Mouse (Mus musculus): ENCODE results near the gene Gm2163. TPM values are rescaled to one million over a fixed set of nuclear protein-coding genes. Genes with fewer than 3 reads are reported as not detected.
"Not testable (repeated sequence)": the region's sequence is repeated elsewhere in the genome, so short reads cannot be mapped to it uniquely, and the experiment has no call there.

Gm2163 gene
- total RNA-seq (2014; rRNA removed) (0.29 and 0.46 TPM in 2 replicates), polyA plus RNA-seq (2015; fragmentation: Nextera tagmentation; extraction: Ambion mirVana) (0.10 and 0.15 TPM in 2 replicates)

GRCm38 (mm10) chr4:42466452-42466851 lies at the start of gene Gm2163:
Gene Gm2163 (plus strand): TSS chr4:42466752.
- H3K27ac ChIP-seq (ENCODE audit: low read depth, low read length); H3K27me3 ChIP-seq (ENCODE audit: insufficient read depth, low read length); H3K4me1 ChIP-seq (ENCODE audit: insufficient read depth); H3K36me3 ChIP-seq (ENCODE audit: insufficient read depth); H3K9me3 ChIP-seq (ENCODE audit: low read length); DNase-seq; ATAC-seq; H3K4me3 ChIP-seq (ENCODE audit: low read depth, low read length); H3K9ac ChIP-seq; H3K4me2 ChIP-seq (ENCODE audit: low read depth): not testable (repeated sequence)
- no CpG with 5 or more reads among the region's 5 CpGs for WGBS

GRCm38 (mm10) chr4:42439078-42439477 lies 27.5 kb upstream of the Gm2163 start, which contains the start of gene Gm21586:
Gene Gm21586 (plus strand): TSS chr4:42439378.
- H3K36me3 ChIP-seq (ENCODE audit: insufficient read depth); H3K4me3 ChIP-seq (ENCODE audit: low read depth, low read length); H3K4me1 ChIP-seq (ENCODE audit: insufficient read depth); H3K9ac ChIP-seq; H3K27ac ChIP-seq (ENCODE audit: low read depth, low read length); H3K9me3 ChIP-seq (ENCODE audit: low read length); DNase-seq; ATAC-seq; H3K4me2 ChIP-seq (ENCODE audit: low read depth); H3K27me3 ChIP-seq (ENCODE audit: insufficient read depth, low read length): not testable (repeated sequence)
- no CpG with 5 or more reads among the region's 18 CpGs for WGBS

GRCm38 (mm10) chr4:42528075-42528474 lies 61.5 kb downstream of the Gm2163 start, which contains the start of gene Fam205a2:
Gene Fam205a2 (minus strand): TSS chr4:42528175.
- not testable (repeated sequence) for ATAC-seq
- WGBS, result no CpG with 5 or more reads among the region's 1 CpGs

DNA sequence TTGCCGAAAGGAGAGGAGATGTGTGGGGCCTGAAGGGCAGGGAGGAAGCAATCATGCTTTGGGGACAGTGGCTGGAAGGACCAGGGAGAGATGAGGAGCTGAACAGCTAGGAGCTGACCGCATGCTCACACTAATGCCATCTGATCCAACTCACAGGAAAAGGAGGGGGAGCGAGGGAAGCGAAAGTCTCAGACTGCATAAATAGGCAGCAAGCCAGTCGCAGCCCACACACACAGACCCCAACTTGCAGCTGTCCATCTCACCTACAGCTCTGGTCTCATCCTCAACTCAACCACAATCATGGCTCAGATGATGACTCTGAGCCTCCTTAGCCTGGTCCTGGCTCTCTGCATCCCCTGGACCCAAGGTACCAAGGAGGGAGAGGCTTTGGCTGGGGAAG lies 145.3 kb downstream of the Gm2163 start, which contains the start of gene Gm10591:
Gene Gm10591, plus strand, starts transcription at position 301 of the 400 bp plus-strand sequence.
- DNase-seq, result not testable (repeated sequence)
- no CpG with 5 or more reads among the region's 5 CpGs for WGBS

More at GRCm38 (mm10) chr4:42528075-42528474, 61.5 kb downstream of the Gm2163 start, which contains the start of gene Fam205a2:
- H3K27ac ChIP-seq (ENCODE audit: low read depth, low read length); H3K9me3 ChIP-seq (ENCODE audit: low read length); H3K36me3 ChIP-seq (ENCODE audit: insufficient read depth); DNase-seq; H3K4me2 ChIP-seq (ENCODE audit: low read depth); H3K4me1 ChIP-seq (ENCODE audit: insufficient read depth); H3K27me3 ChIP-seq (ENCODE audit: insufficient read depth, low read length); H3K9ac ChIP-seq; H3K4me3 ChIP-seq (ENCODE audit: low read depth, low read length): not testable (repeated sequence)

GRCm38 (mm10) chr4:42629419-42629818 lies 162.9 kb downstream of the Gm2163 start, which contains the start of gene Gm2564:
Gene Gm2564 (plus strand): TSS chr4:42629719.
- not testable (repeated sequence) for ATAC-seq; H3K27me3 ChIP-seq (ENCODE audit: insufficient read depth, low read length); H3K4me1 ChIP-seq (ENCODE audit: insufficient read depth); DNase-seq; H3K4me2 ChIP-seq (ENCODE audit: low read depth); H3K36me3 ChIP-seq (ENCODE audit: insufficient read depth); H3K9me3 ChIP-seq (ENCODE audit: low read length); H3K9ac ChIP-seq; H3K27ac ChIP-seq (ENCODE audit: low read depth, low read length); H3K4me3 ChIP-seq (ENCODE audit: low read depth, low read length)
- no CpG with 5 or more reads among the region's 8 CpGs for WGBS

More for the DNA sequence above, 145.3 kb downstream of the Gm2163 start, which contains the start of gene Gm10591:
- not testable (repeated sequence) for H3K4me3 ChIP-seq (ENCODE audit: low read depth, low read length); H3K27me3 ChIP-seq (ENCODE audit: insufficient read depth, low read length); H3K36me3 ChIP-seq (ENCODE audit: insufficient read depth); H3K27ac ChIP-seq (ENCODE audit: low read depth, low read length); H3K9me3 ChIP-seq (ENCODE audit: low read length); H3K4me1 ChIP-seq (ENCODE audit: insufficient read depth); H3K9ac ChIP-seq; ATAC-seq; H3K4me2 ChIP-seq (ENCODE audit: low read depth)

Other genes with a start within 250 kb of the Gm2163 start
- not detected in 2 replicates for gene Gm10600, start 226.1 kb upstream of the Gm2163 start, total RNA-seq (2014; rRNA removed)
- not detected in 2 replicates for gene Gm10600, start 226.1 kb upstream of the Gm2163 start, polyA plus RNA-seq (2015; fragmentation: Nextera tagmentation; extraction: Ambion mirVana)
- not detected in 2 replicates for gene Ccl21b, start 211.0 kb upstream of the Gm2163 start, total RNA-seq (2014; rRNA removed)
- gene Ccl21b, start 211.0 kb upstream of the Gm2163 start, polyA plus RNA-seq (2015; fragmentation: Nextera tagmentation; extraction: Ambion mirVana), result not detected in 2 replicates
- gene Gm21953, start 172.5 kb upstream of the Gm2163 start, total RNA-seq (2014; rRNA removed), result not detected in 2 replicates
- not detected in 2 replicates for gene Gm21953, start 172.5 kb upstream of the Gm2163 start, polyA plus RNA-seq (2015; fragmentation: Nextera tagmentation; extraction: Ambion mirVana)
- 0.54 TPM in 1 of 2 replicates, not detected in the other for gene Fam205a3, start 148.4 kb upstream of the Gm2163 start, total RNA-seq (2014; rRNA removed)
- gene Fam205a3, start 148.4 kb upstream of the Gm2163 start, polyA plus RNA-seq (2015; fragmentation: Nextera tagmentation; extraction: Ambion mirVana), result not detected in 2 replicates
- not detected in 2 replicates for gene Gm21586, start 27.4 kb upstream of the Gm2163 start, total RNA-seq (2014; rRNA removed)
- gene Gm21586, start 27.4 kb upstream of the Gm2163 start, polyA plus RNA-seq (2015; fragmentation: Nextera tagmentation; extraction: Ambion mirVana), result not detected in 2 replicates
- 0.54 TPM in 1 of 2 replicates, not detected in the other for gene Fam205a2, start 61.4 kb downstream of the Gm2163 start, total RNA-seq (2014; rRNA removed)
- gene Fam205a2, start 61.4 kb downstream of the Gm2163 start, polyA plus RNA-seq (2015; fragmentation: Nextera tagmentation; extraction: Ambion mirVana), result not detected in 2 replicates
- not detected in 2 replicates for gene Gm10591, start 145.4 kb downstream of the Gm2163 start, total RNA-seq (2014; rRNA removed)
- not detected in 2 replicates for gene Gm10591, start 145.4 kb downstream of the Gm2163 start, polyA plus RNA-seq (2015; fragmentation: Nextera tagmentation; extraction: Ambion mirVana)
- not detected in 2 replicates for gene Gm2564, start 163.0 kb downstream of the Gm2163 start, total RNA-seq (2014; rRNA removed)
- gene Gm2564, start 163.0 kb downstream of the Gm2163 start, polyA plus RNA-seq (2015; fragmentation: Nextera tagmentation; extraction: Ambion mirVana), result 0.40 TPM in 1 of 2 replicates, not detected in the other
- gene Ccl27b, start 188.5 kb downstream of the Gm2163 start, total RNA-seq (2014; rRNA removed), result not detected in 2 replicates
- not detected in 2 replicates for gene Ccl27b, start 188.5 kb downstream of the Gm2163 start, polyA plus RNA-seq (2015; fragmentation: Nextera tagmentation; extraction: Ambion mirVana)
- 0.43 TPM in 1 of 2 replicates, not detected in the other for gene Il11ra2, start 195.1 kb downstream of the Gm2163 start, total RNA-seq (2014; rRNA removed)
- not detected in 2 replicates for gene Il11ra2, start 195.1 kb downstream of the Gm2163 start, polyA plus RNA-seq (2015; fragmentation: Nextera tagmentation; extraction: Ambion mirVana)